Mouse (Mus musculus): Measurements from ENCODE around the gene 4430402I18Rik.

DNA sequence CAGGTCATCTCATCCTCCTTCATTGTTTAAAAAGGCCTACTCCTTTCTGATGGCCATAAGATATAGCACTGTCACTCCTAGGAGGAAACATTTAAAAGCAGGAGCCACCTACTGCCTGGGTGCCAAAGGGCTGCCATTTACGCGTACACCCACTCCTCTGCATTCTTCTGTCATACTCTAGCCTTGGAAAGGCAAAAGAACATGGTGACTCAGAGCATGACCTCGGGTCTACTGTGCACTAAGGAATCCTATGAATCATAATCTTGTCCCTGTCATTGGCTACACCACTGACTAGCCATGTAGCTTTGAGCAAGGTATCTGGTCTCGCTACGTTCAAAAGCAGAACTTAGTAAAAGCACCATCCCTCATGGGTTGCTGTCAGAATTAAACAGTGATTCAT, 41.2 kb downstream of the 4430402I18Rik start:
- TF ChIP-seq POLR2A (IDR thresholded peaks at IDR 0.05; ENCODE audit: insufficient read depth, low read length) (no peak), CTCF (IDR thresholded peaks at IDR 0.05; ENCODE audit: low read depth, low read length) (no peak), EP300 (IDR thresholded peaks at IDR 0.05; ENCODE audit: insufficient read depth, low read depth, low read length) (no peak)

Data from ES-Bruce4 (cell line).